Mouse (Mus musculus): ENCODE data around the gene Tedc2.

DNA sequence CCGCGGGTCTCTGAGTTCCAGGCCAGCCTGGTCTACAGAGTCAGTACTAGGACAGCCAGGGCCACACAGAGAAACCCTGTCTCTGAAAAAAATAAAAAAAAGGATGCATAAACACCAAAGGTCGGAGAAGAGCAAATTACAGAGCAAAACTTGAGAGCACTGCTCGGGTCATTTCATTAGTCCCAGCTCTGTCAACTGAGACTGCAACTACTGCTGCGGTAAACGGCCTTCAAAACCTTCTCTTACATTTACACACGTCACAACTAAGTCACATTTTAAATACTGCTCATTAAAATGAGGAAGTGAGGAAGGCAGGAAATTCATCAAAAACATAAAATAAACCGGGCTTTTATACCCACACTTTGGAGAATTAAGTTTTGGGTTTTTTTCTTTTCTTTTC, 27.8 kb downstream of the Tedc2 start:
- TF ChIP-seq CTCF (IDR thresholded peaks at IDR 0.05) (no peak), EP300 (IDR thresholded peaks at IDR 0.05) (no peak)

Data from lung, postnatal 0 days (tissue).